Mouse (Mus musculus) embryo, embryonic 10 days (tissue): Measurements from ENCODE around the gene Unc13c.

ENCODE experiments used
- DNase-seq: peaks from one replicate; pipeline ENCODE4 v3.0.0-alpha.2; 2015; ENCODE audit warnings: low spot score

The Unc13c gene

DNA sequence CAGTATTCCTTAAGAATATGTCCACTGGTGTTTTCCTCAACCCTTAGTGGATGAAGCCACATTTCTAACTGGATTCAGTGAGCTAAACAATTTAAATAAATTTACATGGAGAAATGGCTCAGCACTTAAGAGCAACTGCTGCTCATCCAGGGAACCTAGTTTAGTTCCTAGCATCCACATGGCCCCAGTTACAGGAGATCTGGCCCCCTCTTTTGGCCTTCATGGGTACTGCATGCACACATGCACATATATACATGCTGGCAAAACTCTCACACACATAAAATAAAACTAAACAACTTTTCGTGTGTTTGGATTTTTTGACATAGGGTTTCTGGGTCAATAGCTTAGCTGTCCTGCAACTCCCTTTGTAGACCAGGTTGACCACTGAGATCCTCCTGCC is 330.6 kb downstream of the Unc13c start:
- no peak for DNase-seq

- DNase-seq: no peak
These were observed 343.6 kb downstream of the Unc13c start for GRCm38 (mm10) chr9:73625171-73625570.

- DNase-seq: no peak
These were observed 355.9 kb downstream of the Unc13c start for GRCm38 (mm10) chr9:73612896-73613295.

DNA sequence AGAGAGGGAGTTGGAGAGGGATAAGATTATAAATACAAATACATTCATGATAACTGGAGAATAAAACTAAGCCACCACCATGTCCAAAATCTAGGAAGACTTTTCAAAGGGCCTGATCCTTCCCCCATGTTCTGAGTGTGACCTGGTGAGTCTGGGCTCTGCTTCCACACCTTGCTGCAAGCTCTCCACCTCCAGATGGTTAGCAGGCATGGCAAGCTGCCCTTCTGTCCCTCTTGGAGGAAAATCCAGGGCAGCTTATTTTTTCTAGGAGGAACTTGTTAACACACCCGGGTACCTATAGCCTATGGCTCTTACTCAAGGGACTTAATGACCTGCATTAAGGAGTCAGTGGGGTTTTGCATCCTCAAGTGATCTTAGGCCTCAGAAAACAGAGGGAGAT is 364.8 kb downstream of the Unc13c start:
- no peak for DNase-seq

GRCm38 (mm10) chr9:73565558-73565957 is 403.2 kb downstream of the Unc13c start:
- no peak for DNase-seq

DNA sequence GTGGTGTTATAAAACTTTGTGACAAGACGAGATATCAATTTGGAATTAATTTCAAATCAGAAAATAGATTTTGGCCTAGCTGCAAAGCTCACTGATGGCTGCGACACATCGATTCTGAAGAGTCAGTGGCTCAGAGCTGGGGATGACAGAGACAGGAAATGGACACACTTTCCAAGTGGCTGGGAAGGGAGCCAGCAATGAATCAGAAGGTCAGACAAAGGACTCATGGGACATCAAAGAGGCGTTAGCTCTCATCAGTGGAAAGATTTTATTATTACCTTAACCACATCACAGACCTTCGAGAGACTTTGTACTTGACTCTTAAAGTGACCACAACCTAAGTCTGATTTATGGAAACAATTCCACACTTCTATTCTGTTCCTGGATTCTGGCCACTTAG is 408.7 kb downstream of the Unc13c start:
- peak; percentile 13 for DNase-seq

GRCm38 (mm10) chr9:73557805-73558204 is 411.0 kb downstream of the Unc13c start:
- peak; percentile 64 for DNase-seq

- DNase-seq: no peak
These were observed 413.4 kb downstream of the Unc13c start for GRCm38 (mm10) chr9:73555354-73555753.

- no peak for DNase-seq
These were observed 496.2 kb downstream of the Unc13c start for GRCm38 (mm10) chr9:73472568-73472967.

DNA sequence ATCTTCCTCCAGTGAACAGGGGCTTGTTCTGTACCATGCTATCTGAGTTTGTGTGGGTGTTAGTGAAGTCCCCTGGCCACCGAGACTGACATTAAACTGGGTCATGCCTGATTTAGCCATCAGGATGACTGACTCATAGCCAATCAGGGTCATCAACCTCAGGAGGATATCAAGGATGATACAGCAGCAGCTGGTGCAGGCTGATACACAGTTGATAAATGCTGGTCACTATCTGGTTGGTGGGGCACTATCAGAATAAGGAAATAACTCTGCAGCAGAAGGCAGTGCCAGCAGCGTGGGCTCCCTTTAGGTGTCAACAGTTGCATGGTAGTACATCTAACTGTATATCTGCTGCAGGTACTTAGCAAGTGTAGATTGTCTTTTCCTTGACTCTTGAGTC is 506.7 kb downstream of the Unc13c start:
- no peak for DNase-seq

GRCm38 (mm10) chr9:73450009-73450408 is 518.8 kb downstream of the Unc13c start:
- no peak for DNase-seq

- no peak for DNase-seq
These were observed 519.5 kb downstream of the Unc13c start for GRCm38 (mm10) chr9:73449216-73449615.

- no peak for DNase-seq
These were observed 536.8 kb downstream of the Unc13c start for GRCm38 (mm10) chr9:73431925-73432324.
